Mouse (Mus musculus) lung, embryonic 14.5 days (tissue): Measurements from ENCODE around the gene Itih3. TPM values are rescaled to one million over a fixed set of nuclear protein-coding genes. Genes with fewer than 3 reads are reported as not detected.
A peak's percentile ranks its signal among the peaks of the same experiment; 100 is the strongest.

Experiments
- ATAC-seq: fragments of 200-750 bp; cut with Nextera tagmentation; 2 replicates; pipeline ENCODE4 v1.8.0; 2017; ENCODE audit warnings: mild to moderate bottlenecking, moderate TSS enrichment, moderate library complexity; ENCODE audit not compliant: insufficient read depth
- DNase-seq: peaks from one replicate; pipeline ENCODE4 v3.0.0-alpha.2; 2015
- H3K27ac ChIP-seq: fragments of 300-500 bp; sonication (generic); 2 replicates; pipeline ENCODE4 v1.5.1; 2014; ENCODE audit warnings: low read depth, mild to moderate bottlenecking, moderate library complexity
- H3K27me3 ChIP-seq: fragments of 300-500 bp; sonication (generic); 2 replicates; pipeline ENCODE4 v1.6.1; 2014; ENCODE audit warnings: low read length, control low read depth; ENCODE audit not compliant: insufficient read depth
- H3K36me3 ChIP-seq: fragments of 300-500 bp; sonication (generic); 2 replicates; pipeline ENCODE4 v1.6.1; 2014; ENCODE audit warnings: control low read depth; ENCODE audit not compliant: insufficient read depth
- H3K4me1 ChIP-seq: fragments of 300-500 bp; sonication (generic); 2 replicates; pipeline ENCODE4 v1.6.1; 2014; ENCODE audit warnings: antibody characterized with exemption, control low read depth; ENCODE audit not compliant: insufficient read depth
- H3K4me2 ChIP-seq: fragments of 300-500 bp; sonication (generic); 2 replicates; pipeline ENCODE4 v1.6.1; 2014; ENCODE audit warnings: mild to moderate bottlenecking
- H3K4me3 ChIP-seq: fragments of 300-500 bp; sonication (generic); 2 replicates; pipeline ENCODE4 v1.5.1; 2014; ENCODE audit warnings: low read depth, low read length
- H3K9ac ChIP-seq: fragments of 300-500 bp; sonication (generic); 2 replicates; pipeline ENCODE4 v1.6.1; 2014
- H3K9me3 ChIP-seq: fragments of 300-500 bp; sonication (generic); 2 replicates; pipeline ENCODE4 v1.6.1; 2016; ENCODE audit warnings: low read depth, low read length, control low read depth
- CTCF ChIP-seq: IDR thresholded peaks from 2 replicates; pipeline ENCODE4 v1.5.1; 2016; ENCODE audit warnings: antibody characterized with exemption, low read depth
- WGBS: fragments of 180-500 bp; shearing (Covaris S2); extraction: QIAGEN DNeasy Blood & Tissue Kit; methylation state at CpG from one replicate; pipeline ENCODE4 v1.1.7; 2014; 5-methylcytosine and 5-hydroxymethylcytosine counted together
- polyA plus RNA-seq: library from polyadenylated mRNA; unstranded; fragments of >200 nt; fragmentation: Nextera tagmentation; extraction: Ambion mirVana; gene quantifications from 2 replicates; pipeline ENCODE4 v1.2.1, GENCODE M21; 2014

Gene Itih3
- polyA plus RNA-seq, 1 experiment from 2014 or later, result 0.71 TPM

DNA sequence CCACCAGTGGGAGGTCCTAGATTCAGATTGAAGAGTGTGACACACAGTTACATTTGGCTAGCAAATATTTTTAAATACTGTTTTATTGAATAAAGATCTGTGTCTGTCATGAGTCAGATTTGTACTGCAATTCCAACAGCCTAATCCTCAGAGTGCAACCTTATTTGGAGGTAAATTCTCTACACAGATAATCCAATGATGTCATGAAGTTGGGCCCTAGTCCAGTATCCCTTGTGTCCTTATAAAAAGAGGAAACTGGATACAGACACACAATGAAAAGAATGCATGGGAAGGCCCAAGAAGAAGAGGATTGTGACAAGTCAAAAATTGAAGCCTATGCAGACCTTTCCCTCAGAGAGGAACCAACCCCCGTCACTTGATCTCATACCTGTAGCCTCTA lies 7.0 kb downstream of the Itih3 start:
- no peak overlapping the region for H3K27ac ChIP-seq
- H3K4me3 ChIP-seq, result no peak overlapping the region
- H3K4me1 ChIP-seq, result no peaks in the 10 kb centered on the region
- H3K4me2 ChIP-seq, result no peak overlapping the region
- DNase-seq (peak; percentile 21), ATAC-seq (no peak)
- WGBS, result 80% methylated on average over 1 of the region's 1 CpGs
- H3K36me3 ChIP-seq, result no peaks in the 10 kb centered on the region
- no peaks in the 10 kb centered on the region for H3K9me3 ChIP-seq
- TF ChIP-seq CTCF, result no peak
- H3K27me3 ChIP-seq, result no peaks in the 10 kb centered on the region
- no peak overlapping the region for H3K9ac ChIP-seq

DNA sequence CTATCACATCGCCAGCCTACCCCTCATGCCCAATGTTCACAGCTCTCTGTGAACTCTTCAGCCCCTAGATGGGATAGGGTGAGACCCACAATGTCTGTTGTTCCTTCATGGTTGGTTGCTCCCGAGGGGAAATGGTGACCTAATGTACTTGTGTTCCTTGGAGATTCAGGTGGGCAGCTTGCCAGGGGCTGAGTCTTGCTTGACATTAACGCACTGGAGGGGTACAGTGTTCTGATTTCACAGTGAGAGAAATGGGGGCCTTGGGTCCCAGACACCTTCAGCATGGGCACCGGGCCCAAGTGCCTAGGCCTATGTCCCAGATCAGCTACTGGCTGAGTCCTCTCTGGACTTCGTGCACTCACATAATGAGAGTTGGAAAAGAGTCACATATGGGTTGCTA lies 10.2 kb downstream of the Itih3 start:
- Histone ChIP-seq H3K4me1 (no peaks in the 10 kb centered on the region), H3K4me3 (no peak overlapping the region), H3K9me3 (no peaks in the 10 kb centered on the region), H3K27ac (no peak overlapping the region), H3K4me2 (no peak overlapping the region), H3K36me3 (no peaks in the 10 kb centered on the region), H3K9ac (no peak overlapping the region), H3K27me3 (no peaks in the 10 kb centered on the region)
- WGBS, result 69% methylated on average over 5 of the region's 5 CpGs
- TF ChIP-seq CTCF, result no peak
- DNase-seq, result no peak
- no peak for ATAC-seq

- no peak overlapping the region for H3K9ac ChIP-seq
- H3K27ac ChIP-seq, result no peak overlapping the region
- no peaks in the 10 kb centered on the region for H3K36me3 ChIP-seq
- H3K4me3 ChIP-seq, result no peak overlapping the region
- H3K9me3 ChIP-seq, result no peaks in the 10 kb centered on the region
- DNase-seq (no peak), ATAC-seq (no peak)
- no peak for TF ChIP-seq CTCF
- no peak overlapping the region for H3K4me2 ChIP-seq
- H3K4me1 ChIP-seq, result no peaks in the 10 kb centered on the region
- H3K27me3 ChIP-seq, result no peaks in the 10 kb centered on the region
- 72% methylated on average over 8 of the region's 8 CpGs for WGBS
These were observed 10.9 kb downstream of the Itih3 start for GRCm38 (mm10) chr14:30912641-30913040.

GRCm38 (mm10) chr14:30911141-30911540 lies 12.4 kb downstream of the Itih3 start:
- H3K27me3 ChIP-seq, result no peaks in the 10 kb centered on the region
- H3K36me3 ChIP-seq, result no peaks in the 10 kb centered on the region
- no peak for TF ChIP-seq CTCF
- H3K4me2 ChIP-seq, result no peak overlapping the region
- H3K9me3 ChIP-seq, result no peaks in the 10 kb centered on the region
- no peak overlapping the region for H3K9ac ChIP-seq
- ATAC-seq (no peak), DNase-seq (no peak)
- H3K27ac ChIP-seq, result no peak overlapping the region
- H3K4me3 ChIP-seq, result no peak overlapping the region
- 85% methylated on average over 8 of the region's 8 CpGs for WGBS
- no peaks in the 10 kb centered on the region for H3K4me1 ChIP-seq

DNA sequence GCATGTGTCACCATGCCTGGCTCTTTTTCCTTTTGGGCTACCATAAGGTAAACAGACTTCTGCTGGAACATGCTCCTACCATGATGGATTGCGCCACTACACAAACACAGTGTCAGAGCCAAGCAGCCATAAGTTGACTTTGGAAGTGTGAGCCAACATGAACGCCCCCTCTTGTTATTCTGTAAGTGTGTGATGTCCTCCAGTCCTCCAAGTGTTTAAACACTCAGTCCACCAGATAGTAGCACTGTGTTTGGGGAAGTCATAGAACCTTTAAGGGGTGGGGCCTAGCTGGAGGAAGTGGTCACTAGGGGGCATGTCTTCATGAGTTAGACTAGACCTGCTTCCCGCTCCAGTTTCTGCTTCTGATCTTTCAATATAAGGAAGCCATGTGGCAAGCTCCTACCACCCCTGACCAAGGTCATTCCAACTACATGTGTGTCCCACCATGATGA lies 15.7 kb downstream of the Itih3 start:
- H3K4me1 ChIP-seq, result no peaks in the 10 kb centered on the region
- ATAC-seq, result peak; percentile 96
- peak; percentile 46; the same call in 1 of the 2 replicates for TF ChIP-seq CTCF
- H3K9ac ChIP-seq, result no peak overlapping the region
- H3K27me3 ChIP-seq, result no peaks in the 10 kb centered on the region
- H3K4me3 ChIP-seq, result no peak overlapping the region
- no peaks in the 10 kb centered on the region for H3K9me3 ChIP-seq
- H3K36me3 ChIP-seq, result no peaks in the 10 kb centered on the region
- H3K4me2 ChIP-seq, result no peak overlapping the region
- 21% methylated on average over 3 of the region's 3 CpGs for WGBS
- H3K27ac ChIP-seq, result no peak overlapping the region
- peak; percentile 87 for DNase-seq

DNA sequence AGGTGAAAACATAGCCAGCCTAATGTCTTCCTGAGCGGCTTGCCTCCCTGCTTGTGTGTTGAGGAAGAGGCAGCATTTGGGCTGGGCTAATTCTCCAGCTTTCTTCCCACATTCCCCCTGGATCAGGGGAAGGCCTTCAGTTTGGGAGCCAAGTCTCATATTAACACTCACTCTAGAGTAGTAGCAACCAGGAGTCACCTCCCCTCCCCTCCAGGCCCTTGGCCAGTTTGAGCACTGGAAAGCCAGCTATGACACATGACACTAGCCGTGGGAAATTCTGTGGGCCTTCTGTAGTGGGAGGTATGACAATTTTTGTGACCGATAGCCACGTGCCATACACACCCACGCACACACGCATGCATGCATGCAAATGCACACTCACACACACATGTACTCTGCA lies 17.6 kb downstream of the Itih3 start:
- H3K4me3 ChIP-seq, result no peak overlapping the region

GRCm38 (mm10) chr14:30904307-30904706 lies 19.3 kb downstream of the Itih3 start:
- Histone ChIP-seq H3K9ac (no peak overlapping the region), H3K27me3 (no peaks in the 10 kb centered on the region), H3K9me3 (no peaks in the 10 kb centered on the region), H3K4me1 (no peaks in the 10 kb centered on the region), H3K27ac (no peak overlapping the region), H3K4me2 (no peak overlapping the region), H3K36me3 (no peaks in the 10 kb centered on the region), H3K4me3 (no peak overlapping the region)
- no peak for TF ChIP-seq CTCF
- no peak for ATAC-seq
- no peak for DNase-seq
- WGBS, result 74% methylated on average over 8 of the region's 8 CpGs

More for the DNA sequence above, 17.6 kb downstream of the Itih3 start:
- Histone ChIP-seq H3K27ac (no peak overlapping the region), H3K36me3 (no peaks in the 10 kb centered on the region), H3K4me2 (no peak overlapping the region), H3K9me3 (no peaks in the 10 kb centered on the region), H3K4me1 (no peaks in the 10 kb centered on the region), H3K27me3 (no peaks in the 10 kb centered on the region), H3K9ac (no peak overlapping the region)
- ATAC-seq, result no peak
- DNase-seq, result peak; percentile 48
- TF ChIP-seq CTCF, result no peak
- 84% methylated on average over 6 of the region's 6 CpGs for WGBS

GRCm38 (mm10) chr14:30903036-30903435 lies 20.5 kb downstream of the Itih3 start:
- 62% methylated on average over 3 of the region's 3 CpGs for WGBS
- Histone ChIP-seq H3K9ac (no peak overlapping the region), H3K4me1 (no peaks in the 10 kb centered on the region), H3K4me2 (no peak overlapping the region), H3K27ac (no peak overlapping the region), H3K4me3 (no peak overlapping the region), H3K27me3 (no peaks in the 10 kb centered on the region), H3K36me3 (no peaks in the 10 kb centered on the region), H3K9me3 (no peaks in the 10 kb centered on the region)
- DNase-seq, result no peak
- no peak for TF ChIP-seq CTCF
- ATAC-seq, result no peak
